Mouse (Mus musculus) intestine, postnatal 0 days (tissue): ENCODE results near the gene Cited2. TPM values are rescaled to one million over a fixed set of nuclear protein-coding genes. Genes with fewer than 3 reads are reported as not detected.

ENCODE experiments used
- ATAC-seq: fragments of 200-750 bp; cut with Nextera tagmentation; 2 replicates; pipeline ENCODE4 v1.8.0; 2017; ENCODE audit warnings: mild to moderate bottlenecking, moderate TSS enrichment, moderate library complexity
- H3K27ac ChIP-seq: fragments of 300-500 bp; sonication (generic); 2 replicates; pipeline ENCODE4 v1.5.1; 2014; ENCODE audit warnings: mild to moderate bottlenecking, low read depth, low read length, moderate library complexity
- H3K27me3 ChIP-seq: fragments of 300-500 bp; sonication (generic); replicated peaks from 2 replicates; pipeline ENCODE4 v1.6.1; 2014; ENCODE audit warnings: low read length, mixed read lengths; ENCODE audit not compliant: control insufficient read depth, insufficient read depth
- H3K36me3 ChIP-seq: fragments of 300-500 bp; sonication (generic); 2 replicates; pipeline ENCODE4 v1.6.1; 2014; ENCODE audit warnings: mild to moderate bottlenecking, moderate library complexity; ENCODE audit not compliant: control insufficient read depth, insufficient read depth
- H3K4me1 ChIP-seq: fragments of 300-500 bp; sonication (generic); replicated peaks from 2 replicates; pipeline ENCODE4 v1.6.1; 2014; ENCODE audit warnings: antibody characterized with exemption, low read length, mixed read lengths; ENCODE audit not compliant: control insufficient read depth, insufficient read depth
- H3K4me2 ChIP-seq: fragments of 300-500 bp; sonication (generic); replicated peaks from 2 replicates; pipeline ENCODE4 v1.6.1; 2014; ENCODE audit warnings: low read depth, mild to moderate bottlenecking, moderate library complexity
- H3K4me3 ChIP-seq: fragments of 300-500 bp; sonication (generic); 2 replicates; pipeline ENCODE4 v1.5.1; 2014; ENCODE audit warnings: low read depth, low read length
- H3K9ac ChIP-seq: fragments of 300-500 bp; sonication (generic); 2 replicates; pipeline ENCODE4 v1.6.1; 2014; ENCODE audit warnings: mild to moderate bottlenecking, low read depth, low read length
- H3K9me3 ChIP-seq: fragments of 300-500 bp; sonication (generic); 2 replicates; pipeline ENCODE4 v1.6.1; 2016; ENCODE audit warnings: mixed run types; ENCODE audit not compliant: control insufficient read depth
- CTCF ChIP-seq: sonication (generic); IDR thresholded peaks from 2 replicates; pipeline ENCODE4 v1.5.1; 2016; ENCODE audit warnings: low read depth, mild to moderate bottlenecking, control low read depth, antibody characterized with exemption, moderate library complexity
- WGBS: fragments of 180-500 bp; shearing (Covaris S2); extraction: QIAGEN DNeasy Blood & Tissue Kit; methylation state at CpG from one replicate; pipeline ENCODE4 v1.1.7; 2014; 5-methylcytosine and 5-hydroxymethylcytosine counted together
- polyA plus RNA-seq: library from polyadenylated mRNA; unstranded; fragments of >200 nt; fragmentation: Nextera tagmentation; extraction: Ambion mirVana; gene quantifications from 2 replicates; pipeline ENCODE4 v1.2.1, GENCODE M21; 2015

Cited2 gene
- polyA plus RNA-seq, 1 experiment from 2014 or later = 47.0 TPM

GRCm38 (mm10) chr10:17681386-17681785 is 41.6 kb upstream of the Cited2 start:
- H3K27ac ChIP-seq = peak overlapping the region; percentile 75

DNA sequence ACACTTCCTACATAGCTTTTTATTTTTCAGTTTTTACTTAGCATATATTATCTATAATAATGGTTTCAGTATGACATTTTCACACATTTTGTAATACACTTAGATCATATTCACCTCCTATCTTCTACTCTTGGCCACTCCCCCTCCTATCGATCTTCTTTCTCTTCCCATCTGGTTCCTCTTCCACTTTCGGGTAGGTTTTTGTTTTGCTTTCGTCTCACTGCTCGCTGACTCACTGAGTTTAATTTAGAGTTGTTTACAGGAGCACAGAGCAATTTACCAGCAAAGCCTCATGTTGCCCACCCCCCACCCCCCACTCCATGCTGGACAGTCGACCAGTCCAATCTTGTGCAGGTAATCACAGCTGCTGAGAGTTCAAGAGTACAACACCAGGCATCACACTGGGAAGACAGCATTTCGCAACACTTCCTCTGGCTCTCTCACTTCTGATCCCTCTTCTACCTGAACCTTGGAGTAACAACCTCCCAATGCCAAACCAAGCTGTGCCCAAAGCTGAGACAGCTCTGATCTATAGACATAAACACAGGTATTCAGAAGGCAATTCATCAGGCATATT is 39.1 kb upstream of the Cited2 start:
- Histone ChIP-seq H3K4me1 (0 out of 2 replicates have a peak, but pooled peaks cover 4% of the 10 kb centered on the region), H3K4me3 (no peak overlapping the region), H3K36me3 (no peaks in the 10 kb centered on the region), H3K9ac (no peak overlapping the region), H3K27me3 (no peaks in the 10 kb centered on the region), H3K27ac (peak overlapping the region; percentile 21; the same call in 1 of the 2 replicates), H3K4me2 (peak overlapping the region; percentile 38), H3K9me3 (no peaks in the 10 kb centered on the region)
- no peak for TF ChIP-seq CTCF
- ATAC-seq = peak; percentile 74
- 29% methylated on average over 6 of the region's 6 CpGs for WGBS

More at GRCm38 (mm10) chr10:17681386-17681785, 41.6 kb upstream of the Cited2 start:
- H3K27me3 ChIP-seq = no peaks in the 10 kb centered on the region
- H3K9me3 ChIP-seq = no peaks in the 10 kb centered on the region
- ATAC-seq = no peak
- no peak overlapping the region for H3K4me3 ChIP-seq
- no peak for TF ChIP-seq CTCF
- no peak overlapping the region for H3K4me2 ChIP-seq
- H3K9ac ChIP-seq = no peak overlapping the region
- H3K36me3 ChIP-seq = no peaks in the 10 kb centered on the region
- WGBS = 81% methylated on average over 2 of the region's 2 CpGs
- H3K4me1 ChIP-seq = 0 out of 2 replicates have a peak, but pooled peaks cover 4% of the 10 kb centered on the region

DNA sequence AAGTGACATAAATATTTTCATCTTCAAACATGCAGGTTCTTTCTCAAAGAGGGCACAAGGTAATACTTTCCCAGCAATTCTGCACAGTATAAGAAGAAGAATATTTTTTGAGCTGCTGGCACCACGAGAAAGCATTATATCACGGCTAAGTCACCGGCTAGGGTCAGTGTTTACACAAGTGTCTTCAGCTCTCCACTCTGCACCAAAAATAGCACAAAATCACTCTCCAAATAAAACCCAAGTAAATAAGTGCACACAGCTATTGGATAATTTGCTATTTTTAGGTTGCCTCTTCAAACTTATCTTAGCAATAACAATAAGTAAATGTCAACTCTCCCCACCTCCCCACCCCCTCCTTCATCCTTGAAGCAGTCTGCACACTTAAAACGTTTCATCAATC is 33.2 kb upstream of the Cited2 start:
- Histone ChIP-seq H3K27ac (no peak overlapping the region), H3K36me3 (no peaks in the 10 kb centered on the region), H3K4me1 (no peaks in the 10 kb centered on the region), H3K9me3 (no peaks in the 10 kb centered on the region), H3K4me2 (no peak overlapping the region), H3K4me3 (no peak overlapping the region), H3K27me3 (no peaks in the 10 kb centered on the region), H3K9ac (no peak overlapping the region)
- ATAC-seq = no peak
- TF ChIP-seq CTCF = no peak
- 22% methylated on average over 4 of the region's 4 CpGs for WGBS

DNA sequence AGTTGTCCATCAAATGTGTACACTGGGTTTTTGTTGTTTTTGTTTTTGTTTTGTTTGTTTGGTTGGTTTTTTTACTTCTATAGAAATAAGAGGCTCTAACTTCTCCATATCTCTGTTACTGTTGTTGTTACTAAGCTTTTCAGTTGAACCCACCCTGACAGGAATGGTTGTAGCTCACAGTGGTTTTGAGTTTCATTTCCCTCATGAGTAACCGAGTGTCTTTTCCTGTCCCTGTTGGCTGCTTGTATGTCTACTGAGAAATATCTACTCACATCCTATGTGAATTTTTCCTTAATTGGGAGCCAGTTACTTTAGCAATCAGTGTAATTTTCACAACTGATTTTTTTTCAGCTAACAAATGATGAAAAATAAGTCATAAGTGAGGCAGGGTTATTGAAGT is 31.3 kb upstream of the Cited2 start:
- WGBS = 76% methylated on average over 1 of the region's 1 CpGs

DNA sequence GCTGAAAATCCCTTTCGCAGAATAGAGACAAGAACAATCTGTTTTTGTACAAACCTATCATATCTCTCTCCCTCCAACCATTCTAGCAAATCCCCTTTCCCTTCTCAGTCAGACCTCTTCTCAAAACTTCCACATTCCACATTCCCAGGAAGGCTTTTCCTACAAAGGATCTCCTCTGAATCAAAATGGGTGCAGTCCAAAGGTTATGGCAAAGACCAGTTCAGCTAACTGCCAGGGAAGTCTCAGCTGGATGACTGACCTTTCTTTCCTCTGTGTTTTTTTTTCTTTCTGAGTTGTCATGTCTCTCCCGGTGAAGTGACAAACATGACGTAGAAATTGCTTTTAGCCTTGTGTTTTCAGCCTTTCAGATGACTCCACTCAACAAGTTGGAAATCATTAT is 27.2 kb upstream of the Cited2 start:
- H3K27me3 ChIP-seq = no peaks in the 10 kb centered on the region
- no peaks in the 10 kb centered on the region for H3K36me3 ChIP-seq
- no peak overlapping the region for H3K4me3 ChIP-seq
- no peak overlapping the region for H3K4me2 ChIP-seq
- H3K9ac ChIP-seq = no peak overlapping the region
- no peak for TF ChIP-seq CTCF
- no peaks in the 10 kb centered on the region for H3K4me1 ChIP-seq
- no peak overlapping the region for H3K27ac ChIP-seq
- H3K9me3 ChIP-seq = no peaks in the 10 kb centered on the region
- no peak for ATAC-seq
- 79% methylated on average over 3 of the region's 3 CpGs for WGBS

More for the DNA sequence above, 31.3 kb upstream of the Cited2 start:
- Histone ChIP-seq H3K4me2 (no peak overlapping the region), H3K27me3 (no peaks in the 10 kb centered on the region), H3K27ac (no peak overlapping the region), H3K36me3 (no peaks in the 10 kb centered on the region), H3K4me1 (no peaks in the 10 kb centered on the region), H3K9ac (no peak overlapping the region), H3K9me3 (no peaks in the 10 kb centered on the region), H3K4me3 (no peak overlapping the region)
- TF ChIP-seq CTCF = no peak
- no peak for ATAC-seq

DNA sequence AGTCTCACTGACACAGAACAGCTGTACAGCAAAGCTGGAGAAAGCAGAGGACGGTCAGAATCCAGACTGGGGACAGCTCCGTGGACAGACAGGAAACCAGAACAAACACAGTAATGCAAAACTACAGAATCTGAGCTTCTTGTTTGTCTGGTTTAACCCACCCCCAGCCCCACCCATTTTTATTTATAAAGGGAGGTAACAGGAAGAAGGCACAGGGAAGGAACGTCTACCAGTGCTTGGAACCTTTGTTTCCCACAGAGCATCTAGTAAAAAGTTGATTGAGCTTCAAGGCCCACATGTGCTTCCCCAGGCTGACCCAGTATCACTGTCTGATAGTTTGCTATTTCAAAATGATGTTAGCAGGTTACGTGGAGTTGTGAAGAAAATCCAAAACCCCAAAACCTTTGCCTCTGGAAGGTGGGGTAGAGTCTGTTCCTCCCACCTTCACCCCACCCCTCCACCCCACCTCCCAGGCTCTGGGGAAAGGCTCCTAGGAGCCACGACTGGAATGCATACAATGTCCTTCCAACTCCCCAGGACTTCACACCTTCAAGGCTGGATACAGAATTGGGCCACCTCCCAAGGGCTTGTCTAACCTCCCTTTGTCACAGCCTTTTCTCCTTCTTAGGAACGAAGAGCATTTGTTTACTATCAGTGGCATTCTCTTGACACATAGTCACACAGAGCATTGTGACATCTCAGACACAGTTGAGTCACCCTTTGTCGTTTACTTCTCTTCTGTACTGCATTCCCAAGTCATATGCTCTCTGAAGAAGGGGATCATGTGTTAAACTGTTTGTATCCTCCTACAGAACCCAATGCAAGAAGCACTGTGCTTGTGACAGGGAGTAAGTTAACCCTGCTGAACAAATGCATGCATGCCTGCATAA is 25.4 kb upstream of the Cited2 start:
- Histone ChIP-seq H3K27ac (no peak overlapping the region), H3K4me1 (no peaks in the 10 kb centered on the region), H3K9me3 (no peaks in the 10 kb centered on the region), H3K36me3 (no peaks in the 10 kb centered on the region), H3K4me2 (no peak overlapping the region), H3K4me3 (no peak overlapping the region), H3K9ac (no peak overlapping the region), H3K27me3 (no peaks in the 10 kb centered on the region)
- no peak for TF ChIP-seq CTCF
- 48% methylated on average over 7 of the region's 7 CpGs for WGBS
- no peak for ATAC-seq
